Mouse (Mus musculus): Measurements from ENCODE around the gene Rgs16. TPM values are rescaled to one million over a fixed set of nuclear protein-coding genes. Genes with fewer than 3 reads are reported as not detected.

Gene Rgs16
- polyA plus RNA-seq, 1 experiment from 2014 or later = 6.5 TPM

- Histone ChIP-seq H3K9ac (replicated peaks; ENCODE audit: low read length) (no peak overlapping the region), H3K4me2 (ENCODE audit: low read depth, low read length) (no peak overlapping the region), H3K4me3 (ENCODE audit: low read depth, low read length) (no peak overlapping the region), H3K4me1 (ENCODE audit: control insufficient read depth, insufficient read depth, low read length) (0 out of 2 replicates have a peak, but pooled peaks cover 6% of the 10 kb centered on the region), H3K27ac (replicated peaks; ENCODE audit: low read depth, low read length) (no peak overlapping the region), H3K9me3 (replicated peaks; ENCODE audit: control insufficient read depth, low read length) (no peaks in the 10 kb centered on the region), H3K27me3 (ENCODE audit: control insufficient read depth, insufficient read depth, low read length) (no peaks in the 10 kb centered on the region), H3K36me3 (replicated peaks; ENCODE audit: control insufficient read depth, insufficient read depth, low read depth, low read length) (no peaks in the 10 kb centered on the region)
- no peak for ATAC-seq (replicated peaks; ENCODE audit: insufficient number of reproducible peaks, low FRiP score, low TSS enrichment, low read depth)
- 24% methylated on average over 3 of the region's 3 CpGs for WGBS
- DNase-seq (ENCODE audit: low spot score) = no peak
Measured at GRCm38 (mm10) chr1:153704996-153705395, 35.2 kb upstream of the Rgs16 start.

DNA sequence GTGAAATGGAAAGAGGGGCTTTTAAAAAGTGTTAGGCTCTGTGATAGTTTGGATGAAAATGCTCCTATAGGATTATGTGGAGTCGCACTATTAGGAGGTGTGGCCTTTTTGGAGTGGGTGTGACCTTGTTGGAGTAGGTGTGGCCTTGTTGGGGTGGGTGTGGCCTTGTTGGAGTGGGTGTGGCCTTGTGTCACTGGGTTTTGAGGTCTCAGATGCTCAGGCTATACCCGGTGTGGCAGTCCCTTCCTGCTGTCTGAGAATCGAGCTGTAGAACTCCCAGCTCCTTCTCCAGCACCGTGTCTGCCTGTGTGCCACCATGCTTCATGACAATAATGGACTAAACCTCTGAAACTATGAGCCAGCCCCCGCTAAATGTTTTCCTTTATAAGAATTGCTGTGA is 31.5 kb upstream of the Rgs16 start:
- WGBS = 87% methylated on average over 5 of the region's 5 CpGs
- H3K4me2 ChIP-seq (ENCODE audit: low read depth, low read length) = no peak overlapping the region
- no peaks in the 10 kb centered on the region for H3K27me3 ChIP-seq (ENCODE audit: control insufficient read depth, insufficient read depth, low read length)
- ATAC-seq (replicated peaks; ENCODE audit: insufficient number of reproducible peaks, low FRiP score, low TSS enrichment, low read depth) = no peak
- no peak overlapping the region for H3K27ac ChIP-seq (replicated peaks; ENCODE audit: low read depth, low read length)
- H3K9me3 ChIP-seq (replicated peaks; ENCODE audit: control insufficient read depth, low read length) = no peaks in the 10 kb centered on the region
- no peaks in the 10 kb centered on the region for H3K36me3 ChIP-seq (replicated peaks; ENCODE audit: control insufficient read depth, insufficient read depth, low read depth, low read length)
- 0 out of 2 replicates have a peak, but pooled peaks cover 5% of the 10 kb centered on the region for H3K4me1 ChIP-seq (ENCODE audit: control insufficient read depth, insufficient read depth, low read length)
- no peak overlapping the region for H3K9ac ChIP-seq (replicated peaks; ENCODE audit: low read length)
- DNase-seq (ENCODE audit: low spot score) = no peak
- H3K4me3 ChIP-seq (ENCODE audit: low read depth, low read length) = no peak overlapping the region

DNA sequence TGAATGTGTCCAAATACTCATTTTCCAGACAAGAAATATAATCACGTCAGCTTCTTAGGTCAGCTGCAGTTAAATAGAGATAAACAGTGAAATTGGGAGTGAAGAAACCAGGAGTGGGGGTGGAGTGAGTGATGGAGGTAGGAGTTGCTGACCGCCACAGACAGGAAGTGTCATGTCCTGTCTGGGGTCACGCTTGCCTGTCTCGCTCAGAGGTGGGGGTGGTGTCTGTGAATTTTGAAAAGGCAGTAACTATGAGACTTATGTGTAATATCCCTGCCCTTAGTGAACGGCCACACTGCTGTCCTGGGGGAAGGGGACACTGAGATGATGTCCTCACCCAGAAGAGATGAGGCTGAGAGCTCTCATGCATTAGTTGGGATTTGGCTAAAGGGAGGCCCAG is 30.7 kb upstream of the Rgs16 start:
- ATAC-seq (replicated peaks; ENCODE audit: insufficient number of reproducible peaks, low FRiP score, low TSS enrichment, low read depth) = no peak; the same call in 1 of the 2 replicates
- Histone ChIP-seq H3K9ac (replicated peaks; ENCODE audit: low read length) (no peak overlapping the region), H3K27me3 (ENCODE audit: control insufficient read depth, insufficient read depth, low read length) (no peaks in the 10 kb centered on the region), H3K36me3 (replicated peaks; ENCODE audit: control insufficient read depth, insufficient read depth, low read depth, low read length) (no peaks in the 10 kb centered on the region), H3K9me3 (replicated peaks; ENCODE audit: control insufficient read depth, low read length) (no peaks in the 10 kb centered on the region), H3K27ac (replicated peaks; ENCODE audit: low read depth, low read length) (no peak overlapping the region), H3K4me2 (ENCODE audit: low read depth, low read length) (no peak overlapping the region), H3K4me3 (ENCODE audit: low read depth, low read length) (no peak overlapping the region), H3K4me1 (ENCODE audit: control insufficient read depth, insufficient read depth, low read length) (no peaks in the 10 kb centered on the region)
- no peak for DNase-seq (ENCODE audit: low spot score)
- WGBS = 34% methylated on average over 5 of the region's 5 CpGs

DNA sequence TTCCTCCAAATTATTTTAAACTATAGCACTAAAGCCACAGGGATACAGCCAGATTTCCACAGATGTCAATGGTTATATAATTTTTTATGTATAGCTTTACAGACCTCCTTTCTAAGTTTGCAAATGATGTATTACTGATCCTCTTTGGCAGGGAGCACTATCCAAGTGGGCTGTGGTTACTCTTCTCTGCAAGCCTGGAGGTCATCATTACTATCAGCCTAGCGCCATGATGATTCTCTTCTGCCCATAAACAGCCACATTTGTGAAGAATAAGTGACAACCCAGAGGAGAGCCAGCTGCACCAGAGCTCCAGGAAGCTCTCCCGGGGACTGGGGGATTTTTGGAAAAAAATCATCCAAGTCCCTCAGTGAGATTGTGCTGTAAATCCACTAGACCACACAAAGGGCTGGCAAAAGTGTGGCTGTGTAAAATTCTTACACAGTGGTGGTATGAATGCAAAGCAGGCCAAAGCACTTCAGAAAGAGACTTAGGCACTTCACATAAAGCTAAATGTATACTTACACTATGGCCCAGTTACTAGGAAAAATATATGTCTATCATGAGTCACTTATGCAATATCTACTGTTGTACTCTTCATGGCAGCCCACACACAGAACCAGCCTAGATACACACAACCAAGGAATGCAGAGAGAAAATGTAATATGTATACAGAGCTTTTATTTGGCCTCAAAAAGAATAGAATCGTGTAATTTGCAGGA is 28.4 kb upstream of the Rgs16 start:
- Histone ChIP-seq H3K27me3 (ENCODE audit: control insufficient read depth, insufficient read depth, low read length) (no peaks in the 10 kb centered on the region), H3K4me1 (ENCODE audit: control insufficient read depth, insufficient read depth, low read length) (no peaks in the 10 kb centered on the region), H3K27ac (replicated peaks; ENCODE audit: low read depth, low read length) (no peak overlapping the region), H3K36me3 (replicated peaks; ENCODE audit: control insufficient read depth, insufficient read depth, low read depth, low read length) (no peaks in the 10 kb centered on the region), H3K9me3 (replicated peaks; ENCODE audit: control insufficient read depth, low read length) (no peaks in the 10 kb centered on the region), H3K4me2 (ENCODE audit: low read depth, low read length) (no peak overlapping the region), H3K4me3 (ENCODE audit: low read depth, low read length) (no peak overlapping the region), H3K9ac (replicated peaks; ENCODE audit: low read length) (no peak overlapping the region)
- DNase-seq (ENCODE audit: low spot score) (no peak), ATAC-seq (replicated peaks; ENCODE audit: insufficient number of reproducible peaks, low FRiP score, low TSS enrichment, low read depth) (no peak)
- 77% methylated on average over 3 of the region's 3 CpGs for WGBS

- DNase-seq (ENCODE audit: low spot score) (no peak), ATAC-seq (replicated peaks; ENCODE audit: insufficient number of reproducible peaks, low FRiP score, low TSS enrichment, low read depth) (no peak)
- Histone ChIP-seq H3K9me3 (replicated peaks; ENCODE audit: control insufficient read depth, low read length) (no peaks in the 10 kb centered on the region), H3K4me2 (ENCODE audit: low read depth, low read length) (no peak overlapping the region), H3K4me3 (ENCODE audit: low read depth, low read length) (no peak overlapping the region), H3K9ac (replicated peaks; ENCODE audit: low read length) (no peak overlapping the region), H3K27me3 (ENCODE audit: control insufficient read depth, insufficient read depth, low read length) (no peaks in the 10 kb centered on the region), H3K4me1 (ENCODE audit: control insufficient read depth, insufficient read depth, low read length) (no peaks in the 10 kb centered on the region), H3K36me3 (replicated peaks; ENCODE audit: control insufficient read depth, insufficient read depth, low read depth, low read length) (no peaks in the 10 kb centered on the region), H3K27ac (replicated peaks; ENCODE audit: low read depth, low read length) (no peak overlapping the region)
- WGBS = 83% methylated on average over 2 of the region's 2 CpGs
Measured at GRCm38 (mm10) chr1:153712633-153713032, 27.5 kb upstream of the Rgs16 start.

- Histone ChIP-seq H3K9ac (replicated peaks; ENCODE audit: low read length) (no peak overlapping the region), H3K4me3 (ENCODE audit: low read depth, low read length) (no peak overlapping the region), H3K4me1 (ENCODE audit: control insufficient read depth, insufficient read depth, low read length) (no peaks in the 10 kb centered on the region), H3K27ac (replicated peaks; ENCODE audit: low read depth, low read length) (no peak overlapping the region), H3K9me3 (replicated peaks; ENCODE audit: control insufficient read depth, low read length) (no peaks in the 10 kb centered on the region), H3K27me3 (ENCODE audit: control insufficient read depth, insufficient read depth, low read length) (no peaks in the 10 kb centered on the region), H3K4me2 (ENCODE audit: low read depth, low read length) (no peak overlapping the region), H3K36me3 (replicated peaks; ENCODE audit: control insufficient read depth, insufficient read depth, low read depth, low read length) (no peaks in the 10 kb centered on the region)
- 85% methylated on average over 1 of the region's 1 CpGs for WGBS
- no peak for DNase-seq (ENCODE audit: low spot score)
- ATAC-seq (replicated peaks; ENCODE audit: insufficient number of reproducible peaks, low FRiP score, low TSS enrichment, low read depth) = no peak
Measured at GRCm38 (mm10) chr1:153717990-153718389, 22.2 kb upstream of the Rgs16 start.

DNA sequence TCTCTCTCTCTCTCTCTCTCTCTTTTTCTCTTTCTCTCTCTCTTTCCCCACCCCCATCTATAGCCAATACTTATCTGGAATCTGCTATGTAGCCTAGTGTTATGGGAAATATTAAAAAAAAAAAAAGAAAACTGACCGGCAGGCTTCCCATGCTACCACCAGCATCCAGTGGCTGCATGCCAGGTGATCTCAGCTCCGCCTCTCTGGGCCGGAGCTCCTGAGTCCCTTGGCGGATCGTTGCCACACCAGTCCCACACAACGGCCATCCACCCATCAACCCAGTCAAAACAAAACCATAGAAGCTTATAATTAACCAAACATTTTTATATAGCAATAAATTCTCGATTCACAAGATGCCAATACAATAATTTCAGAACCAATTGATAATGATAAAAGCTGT is 19.2 kb upstream of the Rgs16 start:
- 80% methylated on average over 7 of the region's 7 CpGs for WGBS
- Histone ChIP-seq H3K4me2 (ENCODE audit: low read depth, low read length) (no peak overlapping the region), H3K36me3 (replicated peaks; ENCODE audit: control insufficient read depth, insufficient read depth, low read depth, low read length) (no peaks in the 10 kb centered on the region), H3K9me3 (replicated peaks; ENCODE audit: control insufficient read depth, low read length) (no peaks in the 10 kb centered on the region), H3K4me1 (ENCODE audit: control insufficient read depth, insufficient read depth, low read length) (no peaks in the 10 kb centered on the region), H3K9ac (replicated peaks; ENCODE audit: low read length) (no peak overlapping the region), H3K27ac (replicated peaks; ENCODE audit: low read depth, low read length) (no peak overlapping the region), H3K27me3 (ENCODE audit: control insufficient read depth, insufficient read depth, low read length) (no peaks in the 10 kb centered on the region), H3K4me3 (ENCODE audit: low read depth, low read length) (no peak overlapping the region)
- DNase-seq (ENCODE audit: low spot score) (no peak), ATAC-seq (replicated peaks; ENCODE audit: insufficient number of reproducible peaks, low FRiP score, low TSS enrichment, low read depth) (no peak)

GRCm38 (mm10) chr1:153721565-153722310 is 18.4 kb upstream of the Rgs16 start:
- no peaks in the 10 kb centered on the region for H3K36me3 ChIP-seq (replicated peaks; ENCODE audit: control insufficient read depth, insufficient read depth, low read depth, low read length)
- H3K9ac ChIP-seq (replicated peaks; ENCODE audit: low read length) = no peak overlapping the region
- H3K4me1 ChIP-seq (ENCODE audit: control insufficient read depth, insufficient read depth, low read length) = no peaks in the 10 kb centered on the region
- no peak overlapping the region for H3K4me3 ChIP-seq (ENCODE audit: low read depth, low read length)
- ATAC-seq (replicated peaks; ENCODE audit: insufficient number of reproducible peaks, low FRiP score, low TSS enrichment, low read depth) (no peak), DNase-seq (ENCODE audit: low spot score) (no peak)
- WGBS = 86% methylated on average over 9 of the region's 9 CpGs
- H3K9me3 ChIP-seq (replicated peaks; ENCODE audit: control insufficient read depth, low read length) = no peaks in the 10 kb centered on the region
- no peaks in the 10 kb centered on the region for H3K27me3 ChIP-seq (ENCODE audit: control insufficient read depth, insufficient read depth, low read length)
- H3K4me2 ChIP-seq (ENCODE audit: low read depth, low read length) = no peak overlapping the region
- no peak overlapping the region for H3K27ac ChIP-seq (replicated peaks; ENCODE audit: low read depth, low read length)
